Mouse (Mus musculus) frontal cortex, postnatal 14 days (tissue): ENCODE results near the gene Ak1.

Experiments
- DNase-seq, 2 experiments: peaks; one replicate each; pipeline ENCODE4 v3.0.0; 2022; ENCODE audit warnings: low spot score in 2 of 2

The Ak1 gene

GRCm38 (mm10) chr2:32599409-32599808, 22.1 kb upstream of the Ak1 start, which contains the start of gene St6galnac6:
TSS of gene St6galnac6 (plus strand) at chr2:32599709.
- no peak for DNase-seq

GRCm38 (mm10) chr2:32601417-32602065, 20.0 kb upstream of the Ak1 start:
- no peak for DNase-seq

- peak; percentile 84 to 87 for DNase-seq
Measured at GRCm38 (mm10) chr2:32602600-32603054, 18.9 kb upstream of the Ak1 start.

- no peak for DNase-seq
Measured at GRCm38 (mm10) chr2:32604631-32605030, 16.9 kb upstream of the Ak1 start.

GRCm38 (mm10) chr2:32606161-32607142, 15.1 kb upstream of the Ak1 start:
- peak; percentile 61 to 73 for DNase-seq

GRCm38 (mm10) chr2:32607262-32607947, 14.2 kb upstream of the Ak1 start:
- DNase-seq: no peak

- DNase-seq: no peak
Measured at GRCm38 (mm10) chr2:32608141-32608777, 13.3 kb upstream of the Ak1 start.

- DNase-seq: no peak
Measured at GRCm38 (mm10) chr2:32608778-32609435, 12.7 kb upstream of the Ak1 start.

GRCm38 (mm10) chr2:32610610-32611229, 10.8 kb upstream of the Ak1 start:
- DNase-seq: no peak

GRCm38 (mm10) chr2:32612274-32612673, 9.3 kb upstream of the Ak1 start:
- no peak for DNase-seq

GRCm38 (mm10) chr2:32617109-32617508, 4.4 kb upstream of the Ak1 start:
- no peak for DNase-seq

GRCm38 (mm10) chr2:32617601-32618000, 4.0 kb upstream of the Ak1 start:
- DNase-seq: no peak

- DNase-seq: no peak
Measured at GRCm38 (mm10) chr2:32618051-32618450, 3.5 kb upstream of the Ak1 start.

GRCm38 (mm10) chr2:32620682-32621516, 659 bp upstream of the Ak1 start:
- no peak for DNase-seq

GRCm38 (mm10) chr2:32624111-32624748, 2.7 kb downstream of the Ak1 start:
- no peak for DNase-seq

GRCm38 (mm10) chr2:32625212-32625872, 3.8 kb downstream of the Ak1 start:
- peak; percentile 83 for DNase-seq

- peak; percentile 53 to 61 for DNase-seq
Measured at GRCm38 (mm10) chr2:32625873-32626694, 4.5 kb downstream of the Ak1 start.
